Mouse (Mus musculus) MEL-GATA-1-ER (cell line): Measurements from ENCODE around the gene Anpep.

Experiments used
- DNase-seq: peaks from one replicate; pipeline ENCODE4 v3.0.0-alpha.2; 2012; ENCODE audit warnings: low read depth; ENCODE audit errors: extremely low read depth

Gene Anpep

GRCm38 (mm10) chr7:79866294-79867000 lies 5.6 kb upstream of the Anpep start:
- DNase-seq, result no peak

GRCm38 (mm10) chr7:79861794-79862193 lies 935 bp upstream of the Anpep start:
- no peak for DNase-seq

- no peak for DNase-seq
Observed at GRCm38 (mm10) chr7:79858956-79859630, 1.8 kb downstream of the Anpep start.

GRCm38 (mm10) chr7:79858202-79858934 lies 2.5 kb downstream of the Anpep start:
- DNase-seq, result no peak

- no peak for DNase-seq
Observed at GRCm38 (mm10) chr7:79856305-79856704, 4.6 kb downstream of the Anpep start.

GRCm38 (mm10) chr7:79847456-79848451 lies 13.1 kb downstream of the Anpep start:
- peak; percentile 47 for DNase-seq

- DNase-seq, result no peak
Observed at GRCm38 (mm10) chr7:79846342-79846741, 14.5 kb downstream of the Anpep start.

GRCm38 (mm10) chr7:79844090-79844802 lies 16.6 kb downstream of the Anpep start:
- DNase-seq, result no peak

GRCm38 (mm10) chr7:79842163-79842562 lies 18.7 kb downstream of the Anpep start:
- no peak for DNase-seq

GRCm38 (mm10) chr7:79837247-79837646 lies 23.6 kb downstream of the Anpep start:
- no peak for DNase-seq

GRCm38 (mm10) chr7:79835196-79835595 lies 25.7 kb downstream of the Anpep start:
- DNase-seq, result no peak

- DNase-seq, result no peak
Observed at GRCm38 (mm10) chr7:79832980-79833379, 27.9 kb downstream of the Anpep start.

- no peak for DNase-seq
Observed at GRCm38 (mm10) chr7:79831585-79831984, 29.3 kb downstream of the Anpep start.

- DNase-seq, result no peak
Observed at GRCm38 (mm10) chr7:79831145-79831544, 29.7 kb downstream of the Anpep start.

GRCm38 (mm10) chr7:79828341-79828740 lies 32.5 kb downstream of the Anpep start:
- no peak for DNase-seq

- DNase-seq, result no peak
Observed at GRCm38 (mm10) chr7:79822092-79822695, 38.7 kb downstream of the Anpep start.

- DNase-seq, result no peak
Observed at GRCm38 (mm10) chr7:79819996-79820395, 40.9 kb downstream of the Anpep start.

GRCm38 (mm10) chr7:79819515-79819914 lies 41.3 kb downstream of the Anpep start:
- peak; percentile 26 for DNase-seq

- no peak for DNase-seq
Observed at GRCm38 (mm10) chr7:79818321-79818720, 42.5 kb downstream of the Anpep start.

GRCm38 (mm10) chr7:79813409-79813808 lies 47.5 kb downstream of the Anpep start:
- no peak for DNase-seq
